Mouse (Mus musculus) adrenal gland, postnatal 0 days (tissue): ENCODE results near the gene 1700080O16Rik. TPM values are rescaled to one million over a fixed set of nuclear protein-coding genes. Genes with fewer than 3 reads are reported as not detected.

Experiments
- polyA plus RNA-seq: library from polyadenylated mRNA; unstranded; fragments of >200 nt; fragmentation: Nextera tagmentation; extraction: Ambion mirVana; gene quantifications from 2 replicates; pipeline ENCODE4 v1.2.1, GENCODE M21; 2015

Gene 1700080O16Rik
- not detected in 2 replicates for polyA plus RNA-seq

DNA sequence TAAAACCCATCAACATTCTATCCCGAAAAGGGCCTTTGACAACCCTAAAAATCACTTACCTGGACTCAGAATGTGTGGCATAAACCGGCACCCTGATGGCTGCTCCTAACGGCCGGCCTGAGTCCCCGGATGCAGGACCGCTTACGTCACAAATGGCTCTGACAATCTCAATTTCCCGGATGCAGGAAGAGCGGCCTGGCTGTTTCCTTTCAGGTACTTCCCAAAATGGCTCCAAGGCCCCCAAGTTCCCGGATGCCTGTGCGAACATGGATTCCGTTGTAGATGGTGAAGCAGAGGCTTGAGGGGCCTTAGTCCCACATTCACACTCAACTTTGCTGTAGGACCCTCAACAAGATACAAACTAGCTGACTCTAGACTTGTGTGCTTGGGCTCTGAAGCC, at the start of gene 1700080O16Rik:
Gene 1700080O16Rik (minus strand): TSS at position 101 of the 400 bp plus-strand sequence.

Other genes starting within 250 kb of the 1700080O16Rik start
- not detected in 2 replicates for gene Usp26, start 171.5 kb downstream of the 1700080O16Rik start, polyA plus RNA-seq
- 40.4 and 77.1 TPM in 2 replicates for gene Gpc4, start 192.5 kb upstream of the 1700080O16Rik start, polyA plus RNA-seq